Mouse (Mus musculus) stomach, postnatal 0 days (tissue): ENCODE measurements around the gene Utrn.

Source experiments
- CTCF ChIP-seq: IDR thresholded peaks from 2 replicates; pipeline ENCODE4 v1.5.1; 2016; ENCODE audit warnings: antibody characterized with exemption, low read depth, mild to moderate bottlenecking, moderate library complexity
- EP300 ChIP-seq: optimal IDR thresholded peaks from 2 replicates; pipeline ENCODE3; 2016; ENCODE audit warnings: antibody characterized with exemption

DNA sequence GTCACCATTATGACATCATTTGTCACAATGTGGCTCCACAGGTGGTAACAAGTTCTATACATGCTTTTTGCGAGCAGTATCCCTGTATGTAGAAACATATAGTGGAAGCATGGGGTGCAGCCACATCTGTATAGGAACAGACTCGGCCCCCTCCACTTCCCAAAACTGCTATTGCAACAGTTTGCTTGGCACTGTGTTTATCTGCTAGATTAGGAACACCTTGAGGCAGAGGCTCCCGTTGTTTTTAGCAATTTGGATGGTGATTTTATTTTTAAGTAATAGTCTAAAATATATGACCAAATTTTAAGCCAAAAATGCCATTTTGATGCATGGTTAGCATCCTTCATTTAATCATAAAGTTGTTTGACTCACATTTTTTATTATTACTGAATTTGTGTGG, 491.4 kb downstream of the Utrn start:
- TF ChIP-seq CTCF (no peak), EP300 (no peak)
